Mouse (Mus musculus) G1E (cell line): ENCODE measurements at regions not wholly inside any gene's neighbourhood (a gene's known extent, or its start where the extent isn't known, plus 50 kb on each side); places are given as distances from the start of the nearest gene placed in this dataset.

Experiments used
- CTCF ChIP-seq: IDR thresholded peaks from 2 replicates; pipeline ENCODE4 v1.5.1; 2012; ENCODE audit warnings: low read depth, low read length, inconsistent platforms, mixed read lengths
- GATA1 ChIP-seq: IDR thresholded peaks from 2 replicates; pipeline ENCODE4 v1.6.1; 2012; ENCODE audit warnings: borderline replicate concordance, low read length, inconsistent platforms, mixed read lengths
- GATA2 ChIP-seq: IDR thresholded peaks from 2 replicates; pipeline ENCODE4 v1.6.1; 2012; ENCODE audit warnings: low read depth, low read length, inconsistent platforms, borderline replicate concordance
- POLR2AphosphoS5 ChIP-seq: IDR thresholded peaks from 2 replicates; pipeline ENCODE4 v1.6.1; 2012; ENCODE audit warnings: low read depth, low read length, inconsistent platforms; ENCODE audit not compliant: insufficient replicate concordance
- TAL1 ChIP-seq: conservative IDR thresholded peaks from 2 replicates; pipeline ENCODE4 v1.6.1; 2012; ENCODE audit warnings: low read depth, low read length, inconsistent platforms, mixed read lengths

DNA sequence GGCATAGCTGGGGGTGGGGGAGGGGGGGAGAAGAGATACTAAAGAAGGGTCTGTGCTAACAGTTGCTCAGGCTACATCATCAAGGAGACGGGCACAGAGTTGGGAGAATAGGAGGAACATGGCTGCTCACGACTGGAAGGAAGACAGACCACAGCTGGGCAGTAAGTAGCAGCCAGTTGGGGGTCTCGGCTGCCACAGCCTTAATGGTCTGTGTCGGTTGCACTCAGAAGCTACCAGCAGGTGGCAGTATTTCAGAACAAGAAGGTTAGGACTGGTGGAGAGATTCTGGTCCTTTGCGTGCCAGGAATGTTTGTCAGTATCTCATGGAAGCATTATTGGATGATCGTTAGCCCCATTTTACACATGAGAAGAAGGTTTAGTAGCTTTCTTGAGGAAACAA, 185.9 kb downstream of the Cyp26b1 start:
- no peak for TF ChIP-seq GATA1
- no peak for TF ChIP-seq TAL1
- peak; percentile 42; the same call in 1 of the 2 replicates for TF ChIP-seq CTCF
- no peak for TF ChIP-seq POLR2AphosphoS5
- no peak for TF ChIP-seq GATA2
